Mouse (Mus musculus) lung, postnatal 10 days (tissue): ENCODE data around the gene Tnfsf15.

Experiments
- DNase-seq: peaks from one replicate; pipeline ENCODE4 v3.0.0; 2021

The Tnfsf15 gene

GRCm38 (mm10) chr4:63683056-63683455, 61.9 kb downstream of the Tnfsf15 start:
- no peak for DNase-seq

- DNase-seq, result no peak
Observed at GRCm38 (mm10) chr4:63682441-63682840, 62.5 kb downstream of the Tnfsf15 start.

GRCm38 (mm10) chr4:63681557-63681956, 63.4 kb downstream of the Tnfsf15 start:
- no peak for DNase-seq
